Mouse (Mus musculus): ENCODE data around the gene Aifm2. TPM values are rescaled to one million over a fixed set of nuclear protein-coding genes. Genes with fewer than 3 reads are reported as not detected.

Aifm2 gene
- total and polyA plus RNA-seq, 3 experiments: 24.6 to 32.9 (median 28.9) TPM

GRCm38 (mm10) chr10:61695703-61696559 lies 19.1 kb upstream of the Aifm2 start:
- Histone ChIP-seq H3K27me3 (ENCODE audit: control insufficient read depth, insufficient read depth, low read length) (no peaks in the 10 kb centered on the region), H3K9ac (ENCODE audit: low read depth, low read length) (peak overlapping the region; percentile 69), H3K36me3 (ENCODE audit: control insufficient read depth, insufficient read depth, low read length) (no peaks in the 10 kb centered on the region), H3K27ac (peak overlapping the region; percentile 79), H3K79me2 (replicated peaks; ENCODE audit: control insufficient read depth, insufficient read depth, low read length) (peaks cover 6% of the 10 kb centered on the region), H3K4me1 (ENCODE audit: control insufficient read depth, insufficient read depth, low read length) (peaks cover 5% of the 10 kb centered on the region), H3K4me3 (peak overlapping the region; percentile 99)
- intact Hi-C loops (cut with DNase I): loop anchor here (2.0 kb wide), 2 partner anchors 17 to 39 kb away; no protein-coding TSS in a partner anchor
- DNase-seq: no peak
- no peak for TF ChIP-seq POLR2A (IDR thresholded peaks at IDR 0.05; ENCODE audit: insufficient read depth, low read depth, low read length)
- TF ChIP-seq CTCF (IDR thresholded peaks at IDR 0.05): no peak
- no peak for TF ChIP-seq EP300 (IDR thresholded peaks at IDR 0.05; ENCODE audit: insufficient read depth, low read depth, low read length)
- under 1% methylated on average over 109 of the region's 111 CpGs for WGBS

- Histone ChIP-seq H3K36me3 (ENCODE audit: control insufficient read depth, insufficient read depth, low read length) (no peaks in the 10 kb centered on the region), H3K79me2 (replicated peaks; ENCODE audit: control insufficient read depth, insufficient read depth, low read length) (peaks cover 6% of the 10 kb centered on the region), H3K27me3 (ENCODE audit: control insufficient read depth, insufficient read depth, low read length) (no peaks in the 10 kb centered on the region), H3K4me1 (ENCODE audit: control insufficient read depth, insufficient read depth, low read length) (peaks cover 5% of the 10 kb centered on the region), H3K9ac (ENCODE audit: low read depth, low read length) (peak overlapping the region; percentile 69), H3K27ac (no peak overlapping the region), H3K4me3 (peak overlapping the region; percentile 99)
- no peak for DNase-seq
- intact Hi-C loops (cut with DNase I): loop anchor here (2.0 kb wide), 1 partner anchor 16 kb away; no protein-coding TSS in a partner anchor
- 8% methylated on average over 19 of the region's 19 CpGs for WGBS
- TF ChIP-seq POLR2A (IDR thresholded peaks at IDR 0.05; ENCODE audit: insufficient read depth, low read depth, low read length): no peak
- TF ChIP-seq EP300 (IDR thresholded peaks at IDR 0.05; ENCODE audit: insufficient read depth, low read depth, low read length): no peak
- no peak for TF ChIP-seq CTCF (IDR thresholded peaks at IDR 0.05)
These were observed 18.6 kb upstream of the Aifm2 start for GRCm38 (mm10) chr10:61696560-61696823.

GRCm38 (mm10) chr10:61697028-61697427 lies 18.0 kb upstream of the Aifm2 start:
- Histone ChIP-seq H3K79me2 (replicated peaks; ENCODE audit: control insufficient read depth, insufficient read depth, low read length) (peaks cover 6% of the 10 kb centered on the region), H3K36me3 (ENCODE audit: control insufficient read depth, insufficient read depth, low read length) (no peaks in the 10 kb centered on the region), H3K4me1 (ENCODE audit: control insufficient read depth, insufficient read depth, low read length) (peaks cover 5% of the 10 kb centered on the region), H3K4me3 (peak overlapping the region; percentile 99; the same call in 1 of the 2 replicates), H3K27me3 (ENCODE audit: control insufficient read depth, insufficient read depth, low read length) (no peaks in the 10 kb centered on the region), H3K9ac (ENCODE audit: low read depth, low read length) (no peak overlapping the region; the same call in 1 of the 2 replicates), H3K27ac (no peak overlapping the region)
- no peak for TF ChIP-seq CTCF (IDR thresholded peaks at IDR 0.05)
- no peak for TF ChIP-seq POLR2A (IDR thresholded peaks at IDR 0.05; ENCODE audit: insufficient read depth, low read depth, low read length)
- TF ChIP-seq EP300 (IDR thresholded peaks at IDR 0.05; ENCODE audit: insufficient read depth, low read depth, low read length): no peak
- WGBS: 79% methylated on average over 2 of the region's 2 CpGs
- DNase-seq: no peak
- intact Hi-C loops (cut with DNase I): loop anchor here (2.0 kb wide), 1 partner anchor 16 kb away; no protein-coding TSS in a partner anchor

- Histone ChIP-seq H3K4me3 (no peak overlapping the region), H3K9ac (ENCODE audit: low read depth, low read length) (no peak overlapping the region), H3K4me1 (ENCODE audit: control insufficient read depth, insufficient read depth, low read length) (no peaks in the 10 kb centered on the region), H3K27ac (no peak overlapping the region), H3K79me2 (replicated peaks; ENCODE audit: control insufficient read depth, insufficient read depth, low read length) (no peaks in the 10 kb centered on the region), H3K27me3 (ENCODE audit: control insufficient read depth, insufficient read depth, low read length) (no peaks in the 10 kb centered on the region), H3K36me3 (ENCODE audit: control insufficient read depth, insufficient read depth, low read length) (no peaks in the 10 kb centered on the region)
- intact Hi-C loops (cut with DNase I): no loop called here
- DNase-seq: no peak
- 67% methylated on average over 4 of the region's 4 CpGs for WGBS
- TF ChIP-seq EP300 (IDR thresholded peaks at IDR 0.05; ENCODE audit: insufficient read depth, low read depth, low read length): no peak
- TF ChIP-seq CTCF (IDR thresholded peaks at IDR 0.05): no peak
- TF ChIP-seq POLR2A (IDR thresholded peaks at IDR 0.05; ENCODE audit: insufficient read depth, low read depth, low read length): no peak
These were observed 10.4 kb upstream of the Aifm2 start for GRCm38 (mm10) chr10:61704663-61705062.

- WGBS: 64% methylated on average over 6 of the region's 6 CpGs
These were observed 8.4 kb upstream of the Aifm2 start for GRCm38 (mm10) chr10:61706412-61707375.

More at GRCm38 (mm10) chr10:61706412-61707375, 8.4 kb upstream of the Aifm2 start:
- no peak for TF ChIP-seq POLR2A (IDR thresholded peaks at IDR 0.05; ENCODE audit: insufficient read depth, low read depth, low read length)
- TF ChIP-seq CTCF (IDR thresholded peaks at IDR 0.05): no peak
- TF ChIP-seq EP300 (IDR thresholded peaks at IDR 0.05; ENCODE audit: insufficient read depth, low read depth, low read length): no peak
- Histone ChIP-seq H3K4me3 (no peak overlapping the region), H3K36me3 (ENCODE audit: control insufficient read depth, insufficient read depth, low read length) (no peaks in the 10 kb centered on the region), H3K27me3 (ENCODE audit: control insufficient read depth, insufficient read depth, low read length) (no peaks in the 10 kb centered on the region), H3K27ac (no peak overlapping the region), H3K4me1 (ENCODE audit: control insufficient read depth, insufficient read depth, low read length) (no peaks in the 10 kb centered on the region), H3K79me2 (replicated peaks; ENCODE audit: control insufficient read depth, insufficient read depth, low read length) (no peaks in the 10 kb centered on the region), H3K9ac (ENCODE audit: low read depth, low read length) (no peak overlapping the region)
- intact Hi-C loops (cut with DNase I): no loop called here
- no peak for DNase-seq
